Mouse (Mus musculus) inflammation-experienced regulatory T-cells, adult 6 months (primary cell): ENCODE measurements around the gene Mrpl51. TPM values are rescaled to one million over a fixed set of nuclear protein-coding genes. Genes with fewer than 3 reads are reported as not detected.
"Not testable (repeated sequence)": the region's sequence is repeated elsewhere in the genome, so short reads cannot be mapped to it uniquely, and the experiment has no call there.

Experiments used
- ATAC-seq: one replicate; pipeline ENCODE4 v1.8.0; 2017
- polyA plus RNA-seq, 3 experiments: library from polyadenylated mRNA; unstranded; fragments of 100-300 nt; shearing (Covaris generic); gene quantifications; one replicate each; pipeline ENCODE4 v1.2.1; 2017

Mrpl51 gene
- polyA plus RNA-seq, 3 experiments from 2014 or later, result 65.3 to 102 (median 74.3) TPM

- ATAC-seq, result no peak
Observed at GRCm38 (mm10) chr6:125160558-125160853, 31.1 kb upstream of the Mrpl51 start.

- ATAC-seq, result no peak
Observed at GRCm38 (mm10) chr6:125160854-125161760, 30.5 kb upstream of the Mrpl51 start.

- not testable (repeated sequence) for ATAC-seq
Observed at GRCm38 (mm10) chr6:125161971-125162370, 29.6 kb upstream of the Mrpl51 start.

- ATAC-seq, result not testable (repeated sequence)
Observed at GRCm38 (mm10) chr6:125162615-125163305, 28.8 kb upstream of the Mrpl51 start.

GRCm38 (mm10) chr6:125163801-125164657 lies 27.6 kb upstream of the Mrpl51 start:
- ATAC-seq, result no peak

- peak; percentile 24 for ATAC-seq
Observed at GRCm38 (mm10) chr6:125164672-125165327, 26.8 kb upstream of the Mrpl51 start.

GRCm38 (mm10) chr6:125165328-125165891 lies 26.2 kb upstream of the Mrpl51 start:
- peak; percentile 91 for ATAC-seq

- ATAC-seq, result no peak
Observed at GRCm38 (mm10) chr6:125166051-125166751, 25.4 kb upstream of the Mrpl51 start, which contains the start of gene Gapdh. Gene Gapdh, minus strand, starts transcription at chr6:125166467.

- no peak for ATAC-seq
Observed at GRCm38 (mm10) chr6:125166861-125167650, 24.5 kb upstream of the Mrpl51 start.

- no peak for ATAC-seq
Observed at GRCm38 (mm10) chr6:125168086-125168485, 23.5 kb upstream of the Mrpl51 start.

- ATAC-seq, result no peak
Observed at GRCm38 (mm10) chr6:125170194-125170593, 21.4 kb upstream of the Mrpl51 start.

- ATAC-seq, result no peak
Observed at GRCm38 (mm10) chr6:125172474-125172873, 19.1 kb upstream of the Mrpl51 start.

- no peak for ATAC-seq
Observed at GRCm38 (mm10) chr6:125173256-125173655, 18.3 kb upstream of the Mrpl51 start.

- no peak for ATAC-seq
Observed at GRCm38 (mm10) chr6:125175469-125175868, 16.1 kb upstream of the Mrpl51 start.

GRCm38 (mm10) chr6:125179601-125180000 lies 12.0 kb upstream of the Mrpl51 start:
- no peak for ATAC-seq

GRCm38 (mm10) chr6:125182133-125182532 lies 9.5 kb upstream of the Mrpl51 start:
- no peak for ATAC-seq

GRCm38 (mm10) chr6:125186203-125186602 lies 5.4 kb upstream of the Mrpl51 start:
- ATAC-seq, result no peak

- no peak for ATAC-seq
Observed at GRCm38 (mm10) chr6:125190816-125191215, 785 bp upstream of the Mrpl51 start.

GRCm38 (mm10) chr6:125192016-125192714 lies 564 bp downstream of the Mrpl51 start:
- ATAC-seq, result peak; percentile 55

GRCm38 (mm10) chr6:125192841-125193240 lies 1.2 kb downstream of the Mrpl51 start:
- ATAC-seq, result no peak
